Mouse (Mus musculus) E14TG2a.4 (cell line): ENCODE measurements around the gene Acot6.

Source experiments
- CTCF ChIP-seq: conservative IDR thresholded peaks from 2 replicates; pipeline ENCODE4 v1.5.1; 2014; ENCODE audit warnings: low read length
- POU5F1 ChIP-seq: IDR thresholded peaks from 2 replicates; pipeline ENCODE4 v1.6.1; 2014; ENCODE audit warnings: low read length, borderline replicate concordance

DNA sequence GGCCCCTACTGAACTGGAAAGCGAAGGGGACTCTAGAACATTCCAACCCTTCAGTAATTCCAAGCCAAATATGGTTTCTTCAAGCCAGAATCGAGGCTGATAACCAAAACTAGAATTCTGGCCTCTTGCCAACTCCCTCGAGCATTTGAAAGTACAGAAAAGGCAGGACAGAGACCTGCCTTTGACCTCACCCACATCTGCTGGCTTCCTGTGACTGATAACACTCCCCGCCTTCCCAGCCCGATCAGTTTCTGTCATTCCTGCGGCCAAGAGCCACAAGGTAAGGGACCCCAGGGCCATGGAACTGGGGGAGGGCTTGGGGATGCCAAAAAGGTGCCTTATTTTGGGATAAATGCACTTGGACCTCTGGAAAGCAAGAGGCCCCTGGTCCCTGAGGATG lies 50.5 kb downstream of the Acot6 start:
- TF ChIP-seq CTCF: no peak
- TF ChIP-seq POU5F1: no peak
